Mouse (Mus musculus): ENCODE measurements around the gene Med13l. TPM values are rescaled to one million over a fixed set of nuclear protein-coding genes. Genes with fewer than 3 reads are reported as not detected.
A peak's percentile ranks its signal among the peaks of the same experiment; 100 is the strongest.

Gene Med13l
- polyA plus RNA-seq, 1 experiment from 2014 or later, result 7.0 TPM

DNA sequence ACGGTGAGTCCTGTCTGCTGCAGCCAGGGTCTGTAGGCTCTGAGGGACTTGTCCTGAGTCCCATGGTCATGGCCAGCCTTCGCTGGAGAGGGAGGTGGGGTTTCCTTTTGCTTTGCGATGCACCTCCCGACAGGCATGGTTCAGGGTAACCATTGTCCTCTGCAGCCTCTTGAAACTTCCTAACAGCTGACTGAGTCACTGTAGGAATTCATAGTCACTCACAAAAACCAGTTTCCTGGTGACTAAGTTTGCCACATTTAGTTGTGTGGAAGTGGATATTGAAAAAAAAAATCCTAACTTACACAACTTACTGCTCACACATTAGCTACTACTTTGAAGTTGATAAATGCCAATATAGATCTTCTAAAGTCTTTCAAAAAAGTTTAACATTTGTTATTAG lies 77.5 kb downstream of the Med13l start:
- no peak overlapping the region for H3K9ac ChIP-seq (ENCODE audit: low read depth, low read length)
- TF ChIP-seq CTCF (IDR thresholded peaks at IDR 0.05; ENCODE audit: low read depth), result no peak
- H3K27ac ChIP-seq, result no peak overlapping the region
- DNase-seq (ENCODE audit: low spot score), result no peak
- H3K27me3 ChIP-seq (ENCODE audit: insufficient read depth, low read length), result no peaks in the 10 kb centered on the region
- no peak for ATAC-seq (replicated peaks; ENCODE audit: low FRiP score, low read depth)
- no peaks in the 10 kb centered on the region for H3K9me3 ChIP-seq (replicated peaks; ENCODE audit: low read length)
- peaks cover 6% of the 10 kb centered on the region for H3K4me1 ChIP-seq (replicated peaks; ENCODE audit: insufficient read depth, low read length)
- whole genome bisulfite sequencing, result 71% methylated on average over 4 of the region's 4 CpGs
- H3K36me3 ChIP-seq (ENCODE audit: insufficient read depth, low read length), result no peaks in the 10 kb centered on the region
- no peak overlapping the region for H3K4me3 ChIP-seq (replicated peaks; ENCODE audit: low read depth, low read length)
- no peak overlapping the region for H3K4me2 ChIP-seq (ENCODE audit: low read length)

- DNase-seq (ENCODE audit: low spot score) (no peak), ATAC-seq (replicated peaks; ENCODE audit: low FRiP score, low read depth) (no peak)
- Histone ChIP-seq H3K27me3 (ENCODE audit: insufficient read depth, low read length) (no peaks in the 10 kb centered on the region), H3K27ac (no peak overlapping the region), H3K9ac (ENCODE audit: low read depth, low read length) (no peak overlapping the region), H3K4me3 (replicated peaks; ENCODE audit: low read depth, low read length) (no peak overlapping the region), H3K4me2 (ENCODE audit: low read length) (no peak overlapping the region), H3K4me1 (replicated peaks; ENCODE audit: insufficient read depth, low read length) (peaks cover 6% of the 10 kb centered on the region), H3K9me3 (replicated peaks; ENCODE audit: low read length) (no peaks in the 10 kb centered on the region), H3K36me3 (ENCODE audit: insufficient read depth, low read length) (no peaks in the 10 kb centered on the region)
- 68% methylated on average over 9 of the region's 9 CpGs for WGBS
- no peak for TF ChIP-seq CTCF (IDR thresholded peaks at IDR 0.05; ENCODE audit: low read depth)
These were observed 78.1 kb downstream of the Med13l start for GRCm38 (mm10) chr5:118638534-118639109.

DNA sequence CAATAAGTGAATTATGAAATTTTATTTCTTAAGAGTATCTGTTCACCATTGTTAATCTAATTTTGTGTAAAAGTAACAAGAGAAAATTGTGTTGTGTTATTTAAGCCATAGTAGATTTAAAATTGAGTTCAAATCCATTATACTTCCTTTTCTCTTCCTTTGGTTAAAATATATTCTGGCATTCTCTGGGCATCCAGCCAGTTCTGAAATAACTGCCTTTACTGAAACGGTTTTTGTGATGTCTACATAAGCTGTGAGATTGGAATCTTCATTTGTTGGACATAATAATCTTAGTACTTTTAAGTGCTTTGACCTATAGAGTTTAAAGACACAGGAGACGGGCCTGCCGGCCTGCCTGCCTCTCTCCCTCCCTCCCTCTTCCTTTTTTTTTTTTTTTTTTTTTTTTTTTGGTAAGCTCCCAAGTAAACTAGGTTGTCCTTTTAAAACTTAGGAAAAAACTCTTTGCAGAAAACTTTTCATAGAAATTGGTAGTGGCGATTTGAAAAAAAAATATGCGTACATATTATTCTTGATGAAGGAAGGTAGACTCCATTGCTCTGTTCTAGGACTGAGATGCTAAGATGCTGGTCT lies 78.7 kb downstream of the Med13l start:
- Histone ChIP-seq H3K9ac (ENCODE audit: low read depth, low read length) (no peak overlapping the region), H3K4me3 (replicated peaks; ENCODE audit: low read depth, low read length) (no peak overlapping the region), H3K9me3 (replicated peaks; ENCODE audit: low read length) (no peaks in the 10 kb centered on the region), H3K27ac (no peak overlapping the region), H3K4me2 (ENCODE audit: low read length) (no peak overlapping the region), H3K27me3 (ENCODE audit: insufficient read depth, low read length) (no peaks in the 10 kb centered on the region), H3K4me1 (replicated peaks; ENCODE audit: insufficient read depth, low read length) (peaks cover 6% of the 10 kb centered on the region), H3K36me3 (ENCODE audit: insufficient read depth, low read length) (no peaks in the 10 kb centered on the region)
- WGBS, result 43% methylated on average over 5 of the region's 5 CpGs
- ATAC-seq (replicated peaks; ENCODE audit: low FRiP score, low read depth) (no peak), DNase-seq (ENCODE audit: low spot score) (peak; percentile 34)
- no peak for TF ChIP-seq CTCF (IDR thresholded peaks at IDR 0.05; ENCODE audit: low read depth)

GRCm38 (mm10) chr5:118644041-118644440 lies 83.6 kb downstream of the Med13l start:
- H3K36me3 ChIP-seq (ENCODE audit: insufficient read depth, low read length), result no peaks in the 10 kb centered on the region
- WGBS, result 75% methylated on average over 12 of the region's 12 CpGs
- peaks cover 12% of the 10 kb centered on the region; the same call in 1 of the 2 replicates for H3K4me1 ChIP-seq (replicated peaks; ENCODE audit: insufficient read depth, low read length)
- no peak overlapping the region for H3K4me2 ChIP-seq (ENCODE audit: low read length)
- no peak overlapping the region for H3K27ac ChIP-seq
- H3K9ac ChIP-seq (ENCODE audit: low read depth, low read length), result no peak overlapping the region
- H3K9me3 ChIP-seq (replicated peaks; ENCODE audit: low read length), result no peaks in the 10 kb centered on the region
- ATAC-seq (replicated peaks; ENCODE audit: low FRiP score, low read depth), result no peak
- DNase-seq (ENCODE audit: low spot score), result no peak
- H3K4me3 ChIP-seq (replicated peaks; ENCODE audit: low read depth, low read length), result no peak overlapping the region
- TF ChIP-seq CTCF (IDR thresholded peaks at IDR 0.05; ENCODE audit: low read depth), result no peak
- H3K27me3 ChIP-seq (ENCODE audit: insufficient read depth, low read length), result no peaks in the 10 kb centered on the region

DNA sequence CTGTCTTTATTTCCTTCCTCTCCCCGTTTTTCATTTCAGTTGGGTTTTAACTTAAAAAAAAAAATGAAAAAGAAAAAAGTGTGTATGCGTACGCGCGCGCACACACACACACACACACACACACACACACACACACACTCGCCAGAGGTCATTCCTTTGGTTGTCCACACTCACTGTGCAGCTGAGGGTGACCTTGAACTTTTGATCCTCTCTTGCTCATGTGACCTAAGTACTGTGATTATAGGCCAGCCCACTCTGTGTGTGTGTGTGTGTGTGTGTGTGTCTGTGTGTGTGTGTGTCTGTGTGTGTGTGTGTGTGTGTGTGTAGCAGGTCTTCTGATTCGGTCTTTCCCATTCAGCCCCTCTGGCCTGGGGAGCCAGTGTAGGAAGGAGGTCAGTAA lies 84.0 kb downstream of the Med13l start:
- WGBS, result 82% methylated on average over 8 of the region's 8 CpGs
- Histone ChIP-seq H3K9ac (ENCODE audit: low read depth, low read length) (no peak overlapping the region), H3K4me3 (replicated peaks; ENCODE audit: low read depth, low read length) (no peak overlapping the region), H3K27ac (no peak overlapping the region), H3K36me3 (ENCODE audit: insufficient read depth, low read length) (no peaks in the 10 kb centered on the region), H3K4me1 (replicated peaks; ENCODE audit: insufficient read depth, low read length) (peaks cover 12% of the 10 kb centered on the region), H3K27me3 (ENCODE audit: insufficient read depth, low read length) (no peaks in the 10 kb centered on the region), H3K9me3 (replicated peaks; ENCODE audit: low read length) (no peaks in the 10 kb centered on the region), H3K4me2 (ENCODE audit: low read length) (no peak overlapping the region)
- DNase-seq (ENCODE audit: low spot score) (no peak), ATAC-seq (replicated peaks; ENCODE audit: low FRiP score, low read depth) (no peak)
- no peak for TF ChIP-seq CTCF (IDR thresholded peaks at IDR 0.05; ENCODE audit: low read depth)

DNA sequence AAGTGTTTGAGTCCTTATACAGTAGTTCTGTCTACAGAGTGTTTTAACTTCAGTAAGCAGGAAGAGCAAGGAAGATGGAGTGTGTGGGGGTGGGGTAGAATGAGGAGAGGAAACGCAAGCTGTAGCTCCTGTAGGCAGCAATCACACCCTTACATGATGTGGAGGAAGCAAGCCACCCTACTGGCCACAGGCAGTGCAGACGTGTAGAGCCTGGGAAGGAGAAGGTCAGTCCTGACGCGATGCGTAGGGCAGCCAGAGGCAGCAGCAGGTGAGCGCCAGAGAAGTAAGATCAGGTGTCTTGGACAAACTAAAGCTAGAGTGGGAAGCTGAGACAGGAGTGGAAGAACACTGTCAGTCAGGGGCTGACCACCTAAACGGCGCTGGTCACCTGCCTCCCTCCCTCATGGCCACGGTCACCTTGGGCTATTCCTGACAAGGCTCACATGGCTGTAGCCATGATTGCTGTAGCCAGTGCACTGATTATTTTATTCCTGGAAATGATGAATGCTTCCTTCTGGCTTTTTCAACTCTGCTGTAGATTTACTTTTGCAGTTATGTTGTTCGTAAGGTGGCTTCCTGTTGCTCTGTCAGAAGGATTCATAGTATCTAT lies 84.8 kb downstream of the Med13l start:
- DNase-seq (ENCODE audit: low spot score), result no peak
- WGBS, result 62% methylated on average over 10 of the region's 10 CpGs
- H3K27ac ChIP-seq, result no peak overlapping the region

More for the DNA sequence above, 84.8 kb downstream of the Med13l start:
- peaks cover 16% of the 10 kb centered on the region for H3K4me1 ChIP-seq (replicated peaks; ENCODE audit: insufficient read depth, low read length)
- no peaks in the 10 kb centered on the region for H3K36me3 ChIP-seq (ENCODE audit: insufficient read depth, low read length)
- ATAC-seq (replicated peaks; ENCODE audit: low FRiP score, low read depth), result no peak
- H3K27me3 ChIP-seq (ENCODE audit: insufficient read depth, low read length), result no peaks in the 10 kb centered on the region
- no peak overlapping the region for H3K4me3 ChIP-seq (replicated peaks; ENCODE audit: low read depth, low read length)
- H3K4me2 ChIP-seq (ENCODE audit: low read length), result no peak overlapping the region
- TF ChIP-seq CTCF (IDR thresholded peaks at IDR 0.05; ENCODE audit: low read depth), result no peak
- no peak overlapping the region for H3K9ac ChIP-seq (ENCODE audit: low read depth, low read length)
- no peaks in the 10 kb centered on the region for H3K9me3 ChIP-seq (replicated peaks; ENCODE audit: low read length)

Measured in kidney, postnatal 0 days (tissue).